ENCODE assay signal across 11 mouse cellular contexts in genomic region chr15:103359122-103359510, GRCm38 (mm10). TPM values are rescaled to one million over a fixed set of nuclear protein-coding genes. Genes with fewer than 3 reads are reported as not detected.
A peak's percentile ranks its signal among the peaks of the same experiment; 100 is the strongest.
DNase-seq lines count a peak whose midpoint lies in the region; ATAC-seq and TF ChIP-seq lines count a peak whose summit lies in the region.
"Had no signal": no experiment of that assay in that cellular context is flagged by ENCODE, and none has a peak within 500 bp of the region (broad histone marks: within the 10 kb centered on the region; RNA-seq: fewer than 3 reads in every experiment).

No protein-coding gene starts in this region.

- H3K4me1 ChIP-seq in midbrain, postnatal 0 days (ENCODE audit: insufficient read depth, low read length), result no peaks in the 10 kb centered on the region
- H3K4me1 ChIP-seq in midbrain, embryonic 14.5 days (ENCODE audit: control insufficient read depth, insufficient read depth, low read length), result no peaks in the 10 kb centered on the region
- peaks cover 66% of the 10 kb centered on the region for H3K4me1 ChIP-seq in heart, postnatal 0 days (ENCODE audit: control insufficient read depth, insufficient read depth)
- 0 out of 2 replicates have a peak, but pooled peaks cover 2% of the 10 kb centered on the region for H3K4me1 ChIP-seq in stomach, postnatal 0 days (replicated peaks; ENCODE audit: control insufficient read depth, insufficient read depth)
- H3K4me1 ChIP-seq in forebrain, embryonic 13.5 days, result no peaks in the 10 kb centered on the region

- H3K9ac ChIP-seq in midbrain, postnatal 0 days (replicated peaks; ENCODE audit: low read length, poor library complexity, severe bottlenecking), result no peak overlapping the region
- H3K9ac ChIP-seq in midbrain, embryonic 14.5 days (replicated peaks; ENCODE audit: low read length), result no peak overlapping the region
- H3K9ac ChIP-seq in heart, postnatal 0 days (replicated peaks; ENCODE audit: low read depth, low read length), result no peak overlapping the region
- H3K9ac ChIP-seq in stomach, postnatal 0 days (ENCODE audit: low read length), result no peak overlapping the region
- H3K9ac ChIP-seq in forebrain, embryonic 13.5 days, result no peak overlapping the region
- H3K9ac ChIP-seq: liver, embryonic 13.5 days had no signal

- TF ChIP-seq CTCF in midbrain, postnatal 0 days (IDR thresholded peaks at IDR 0.05), result no peak
- no peak for TF ChIP-seq CTCF in heart, postnatal 0 days (IDR thresholded peaks at IDR 0.05; ENCODE audit: low read depth)
- TF ChIP-seq CTCF in stomach, postnatal 0 days (IDR thresholded peaks at IDR 0.05; ENCODE audit: low read depth), result no peak

- no peaks in the 10 kb centered on the region for H3K9me3 ChIP-seq in midbrain, postnatal 0 days (ENCODE audit: low read length)
- no peaks in the 10 kb centered on the region for H3K9me3 ChIP-seq in midbrain, embryonic 14.5 days (ENCODE audit: control insufficient read depth, low read length)
- no peaks in the 10 kb centered on the region for H3K9me3 ChIP-seq in heart, postnatal 0 days (replicated peaks; ENCODE audit: control insufficient read depth, low read length)
- no peaks in the 10 kb centered on the region for H3K9me3 ChIP-seq in stomach, postnatal 0 days (ENCODE audit: control insufficient read depth, low read length)
- H3K9me3 ChIP-seq in forebrain, embryonic 13.5 days (replicated peaks), result no peaks in the 10 kb centered on the region
- H3K9me3 ChIP-seq: liver, embryonic 13.5 days had no signal

- peak; percentile 50 to 74 for DNase-seq in gastrocnemius, adult 8-10 months (ENCODE audit: low spot score in 2 of 2)
- no peak for DNase-seq in gastrocnemius, postnatal 4 days (ENCODE audit: low spot score in 2 of 2)
- DNase-seq in midbrain, postnatal 0 days (ENCODE audit: low spot score), result no peak
- DNase-seq in midbrain, embryonic 14.5 days, result no peak
- peak; percentile 59 for DNase-seq in heart, postnatal 0 days (ENCODE audit: low spot score)
- DNase-seq in stomach, postnatal 0 days (ENCODE audit: low spot score), result no peak
- DNase-seq in T-cell, adult 2 months (ENCODE audit: low spot score), result no peak
- DNase-seq: liver, embryonic 13.5 days had no signal

- H3K4me3 ChIP-seq in midbrain, postnatal 0 days (ENCODE audit: low read depth, low read length), result no peak overlapping the region
- H3K4me3 ChIP-seq in midbrain, embryonic 14.5 days (replicated peaks; ENCODE audit: low read depth, low read length), result no peak overlapping the region
- H3K4me3 ChIP-seq in heart, postnatal 0 days (ENCODE audit: low read depth, low read length), result no peak overlapping the region
- no peak overlapping the region for H3K4me3 ChIP-seq in stomach, postnatal 0 days (ENCODE audit: low read depth, low read length)
- H3K4me3 ChIP-seq in forebrain, embryonic 13.5 days, result no peak overlapping the region
- H3K4me3 ChIP-seq: layer of hippocampus, adult 2 months; liver, embryonic 13.5 days had no signal

- peak; percentile 47; the same call in 1 of the 2 replicates for ATAC-seq in midbrain, postnatal 0 days (ENCODE audit: low FRiP score)
- ATAC-seq in midbrain, embryonic 14.5 days (ENCODE audit: low FRiP score, low TSS enrichment), result no peak
- ATAC-seq in heart, postnatal 0 days (ENCODE audit: insufficient read depth, low read depth), result peak; percentile 37
- ATAC-seq in stomach, postnatal 0 days (ENCODE audit: low FRiP score, low TSS enrichment), result no peak
- ATAC-seq in forebrain, embryonic 13.5 days, result no peak
- ATAC-seq: activated CD4-positive, CD25-positive, alpha-beta regulatory T cell, adult 4 months had no signal

- H3K36me3 ChIP-seq in midbrain, postnatal 0 days (ENCODE audit: insufficient read depth, low read length), result no peaks in the 10 kb centered on the region
- H3K36me3 ChIP-seq in midbrain, embryonic 14.5 days (ENCODE audit: control insufficient read depth, insufficient read depth, low read length), result no peaks in the 10 kb centered on the region
- peaks cover 32% of the 10 kb centered on the region for H3K36me3 ChIP-seq in heart, postnatal 0 days (replicated peaks; ENCODE audit: control insufficient read depth, insufficient read depth, low read length)
- peaks cover 5% of the 10 kb centered on the region; the same call in 1 of the 2 replicates for H3K36me3 ChIP-seq in stomach, postnatal 0 days (ENCODE audit: control insufficient read depth, insufficient read depth, low read length)
- H3K36me3 ChIP-seq in forebrain, embryonic 13.5 days (ENCODE audit: poor library complexity, severe bottlenecking), result 0 out of 2 replicates have a peak, but pooled peaks cover 4% of the 10 kb centered on the region

- WGBS in midbrain, postnatal 0 days, result 88% methylated on average over 1 of the region's 1 CpGs
- WGBS in midbrain, embryonic 14.5 days, result 85% methylated on average over 1 of the region's 1 CpGs
- WGBS in heart, postnatal 0 days, result 5% methylated on average over 1 of the region's 1 CpGs
- WGBS in stomach, postnatal 0 days, result 65% methylated on average over 1 of the region's 1 CpGs
- 78% methylated on average over 1 of the region's 1 CpGs for WGBS in forebrain, embryonic 13.5 days

- no peaks in the 10 kb centered on the region for H3K27me3 ChIP-seq in midbrain, postnatal 0 days (ENCODE audit: insufficient read depth, low read length)
- H3K27me3 ChIP-seq in midbrain, embryonic 14.5 days (ENCODE audit: control insufficient read depth, insufficient read depth, low read length), result no peaks in the 10 kb centered on the region
- H3K27me3 ChIP-seq in heart, postnatal 0 days (ENCODE audit: control insufficient read depth, insufficient read depth, low read length), result no peaks in the 10 kb centered on the region
- no peaks in the 10 kb centered on the region for H3K27me3 ChIP-seq in stomach, postnatal 0 days (ENCODE audit: control insufficient read depth, insufficient read depth, low read length)
- H3K27me3 ChIP-seq in forebrain, embryonic 13.5 days, result no peaks in the 10 kb centered on the region
- H3K27me3 ChIP-seq: liver, embryonic 13.5 days had no signal

- H3K27ac ChIP-seq in midbrain, postnatal 0 days (ENCODE audit: low read depth, low read length), result no peak overlapping the region
- H3K27ac ChIP-seq in midbrain, embryonic 14.5 days (replicated peaks; ENCODE audit: low read depth, low read length), result no peak overlapping the region
- peak overlapping the region; percentile 84 for H3K27ac ChIP-seq in heart, postnatal 0 days (ENCODE audit: low read depth)
- H3K27ac ChIP-seq in stomach, postnatal 0 days (replicated peaks), result peak overlapping the region; percentile 35; the same call in 1 of the 2 replicates
- no peak overlapping the region for H3K27ac ChIP-seq in forebrain, embryonic 13.5 days
- H3K27ac ChIP-seq: layer of hippocampus, adult 2 months had no signal

- TF ChIP-seq EP300 in heart, postnatal 0 days (IDR thresholded peaks at IDR 0.05; ENCODE audit: low read depth), result 0 out of 2 replicates have a peak, but pooled peaks have one; percentile 42
- TF ChIP-seq EP300 in stomach, postnatal 0 days (optimal IDR thresholded peaks at IDR 0.05), result no peak

- H3K4me2 ChIP-seq in midbrain, postnatal 0 days (ENCODE audit: low read depth, low read length, poor library complexity, severe bottlenecking), result no peak overlapping the region
- no peak overlapping the region for H3K4me2 ChIP-seq in midbrain, embryonic 14.5 days (ENCODE audit: low read length)
- H3K4me2 ChIP-seq in heart, postnatal 0 days (ENCODE audit: low read depth, low read length), result peak overlapping the region; percentile 25; the same call in 1 of the 2 replicates
- H3K4me2 ChIP-seq in stomach, postnatal 0 days (replicated peaks; ENCODE audit: low read depth), result no peak overlapping the region
- no peak overlapping the region for H3K4me2 ChIP-seq in forebrain, embryonic 13.5 days
- H3K4me2 ChIP-seq: liver, embryonic 13.5 days had no signal

RNA-seq across cellular contexts. Expression of gene Itga5, which starts 7.4 kb away (rescaled TPM):
- 1 to 10 TPM; 4.0 to 4.9 (median 4.5) TPM for total RNA-seq in gastrocnemius, adult 8-10 months (2022)
- 10 to 100 TPM; 65.8 to 68.1 TPM for total RNA-seq in gastrocnemius, postnatal 4 days (2021)
- total RNA-seq in midbrain, postnatal 0 days (2014; rRNA removed), result 4.8 and 6.8 TPM in 2 replicates
- 3.8 TPM in 2 replicates for polyA plus RNA-seq in midbrain, postnatal 0 days (2015; fragmentation: Nextera tagmentation; extraction: Ambion mirVana)
- 3.5 and 6.4 TPM in 2 replicates for polyA plus RNA-seq in midbrain, embryonic 14.5 days (2014; fragmentation: Nextera tagmentation; extraction: Ambion mirVana)
- total RNA-seq in heart, postnatal 0 days (2014; rRNA removed; ENCODE audit: low replicate concordance), result 83.3 and 85.4 TPM in 2 replicates
- 44.3 and 47.5 TPM in 2 replicates for polyA plus RNA-seq in heart, postnatal 0 days (2015; fragmentation: Nextera tagmentation; extraction: Ambion mirVana)
- polyA plus RNA-seq in stomach, postnatal 0 days (2015; fragmentation: Nextera tagmentation; extraction: Ambion mirVana), result 28.7 and 36.2 TPM in 2 replicates
- 7.7 and 8.0 TPM in 2 replicates for polyA plus RNA-seq in forebrain, embryonic 13.5 days (2015; fragmentation: Nextera tagmentation; extraction: Ambion mirVana)

RNA-seq across cellular contexts. Expression of gene Zfp385a, which starts 19.2 kb away (rescaled TPM):
- 1 to 10 TPM; 5.7 to 6.4 (median 5.9) TPM for total RNA-seq in gastrocnemius, adult 8-10 months (2022)
- total RNA-seq in gastrocnemius, postnatal 4 days (2021), result 10 to 100 TPM; 62.1 to 70.0 TPM
- total RNA-seq in midbrain, postnatal 0 days (2014; rRNA removed), result 22.0 and 26.5 TPM in 2 replicates
- 26.9 and 28.8 TPM in 2 replicates for polyA plus RNA-seq in midbrain, postnatal 0 days (2015; fragmentation: Nextera tagmentation; extraction: Ambion mirVana)
- polyA plus RNA-seq in midbrain, embryonic 14.5 days (2014; fragmentation: Nextera tagmentation; extraction: Ambion mirVana), result 18.3 and 20.9 TPM in 2 replicates
- total RNA-seq in heart, postnatal 0 days (2014; rRNA removed; ENCODE audit: low replicate concordance), result 5.4 and 7.9 TPM in 2 replicates
- polyA plus RNA-seq in heart, postnatal 0 days (2015; fragmentation: Nextera tagmentation; extraction: Ambion mirVana), result 4.5 and 5.5 TPM in 2 replicates
- polyA plus RNA-seq in stomach, postnatal 0 days (2015; fragmentation: Nextera tagmentation; extraction: Ambion mirVana), result 6.0 and 7.4 TPM in 2 replicates
- 11.3 and 12.0 TPM in 2 replicates for polyA plus RNA-seq in forebrain, embryonic 13.5 days (2015; fragmentation: Nextera tagmentation; extraction: Ambion mirVana)
- polyA plus RNA-seq: activated CD4-positive, CD25-positive, alpha-beta regulatory T cell, adult 4 months had no signal

RNA-seq across cellular contexts. Expression of gene Gpr84, which starts 48.7 kb away (rescaled TPM):
- total RNA-seq in gastrocnemius, adult 8-10 months (2022), result not detected
- total RNA-seq in gastrocnemius, postnatal 4 days (2021), result under 1 TPM; 0.16 to 0.20 TPM
- 0.27 TPM in 1 of 2 replicates, not detected in the other for total RNA-seq in midbrain, postnatal 0 days (2014; rRNA removed)
- 0.29 and 0.37 TPM in 2 replicates for polyA plus RNA-seq in midbrain, postnatal 0 days (2015; fragmentation: Nextera tagmentation; extraction: Ambion mirVana)
- 0.16 and 0.26 TPM in 2 replicates for polyA plus RNA-seq in midbrain, embryonic 14.5 days (2014; fragmentation: Nextera tagmentation; extraction: Ambion mirVana)
- total RNA-seq in heart, postnatal 0 days (2014; rRNA removed; ENCODE audit: low replicate concordance), result not detected in 2 replicates
- 0.10 TPM in 1 of 2 replicates, not detected in the other for polyA plus RNA-seq in heart, postnatal 0 days (2015; fragmentation: Nextera tagmentation; extraction: Ambion mirVana)
- polyA plus RNA-seq in stomach, postnatal 0 days (2015; fragmentation: Nextera tagmentation; extraction: Ambion mirVana), result 0.30 and 0.46 TPM in 2 replicates
- polyA plus RNA-seq in forebrain, embryonic 13.5 days (2015; fragmentation: Nextera tagmentation; extraction: Ambion mirVana), result 0.30 and 0.41 TPM in 2 replicates
- polyA plus RNA-seq: activated CD4-positive, CD25-positive, alpha-beta regulatory T cell, adult 4 months had no signal

Comparison
In these comparisons a context has a peak if more than half of its experiments do, and no peak if none do; other contexts are left out.
1. DNase-seq: peak in gastrocnemius, adult 8-10 months (2 of 2) and heart, postnatal 0 days (single experiment); none in gastrocnemius, postnatal 4 days (0 of 2), midbrain, postnatal 0 days (single experiment), midbrain, embryonic 14.5 days (single experiment), stomach, postnatal 0 days (single experiment) and T-cell, adult 2 months (single experiment).
2. ATAC-seq: peak in midbrain, postnatal 0 days (single experiment) and heart, postnatal 0 days (single experiment); none in midbrain, embryonic 14.5 days (single experiment), stomach, postnatal 0 days (single experiment) and forebrain, embryonic 13.5 days (single experiment).
3. H3K27ac ChIP-seq: peak in heart, postnatal 0 days (single experiment) and stomach, postnatal 0 days (single experiment); none in midbrain, postnatal 0 days (single experiment), midbrain, embryonic 14.5 days (single experiment) and forebrain, embryonic 13.5 days (single experiment).